Mouse (Mus musculus): Measurements from ENCODE around the gene Gbx2. TPM values are rescaled to one million over a fixed set of nuclear protein-coding genes. Genes with fewer than 3 reads are reported as not detected.

The Gbx2 gene
- 29.7 and 39.2 TPM in 2 replicates for polyA plus RNA-seq (2016; fragmentation: Nextera tagmentation; extraction: Ambion mirVana)

GRCm38 (mm10) chr1:89931120-89931519, at the start of gene Gbx2:
Gbx2 (minus strand) TSS chr1:89931179.
- WGBS = 1% methylated on average over 33 of the region's 33 CpGs
- Histone ChIP-seq H3K27me3 (peaks cover 96% of the 10 kb centered on the region), H3K9me3 (no peaks in the 10 kb centered on the region), H3K36me3 (no peaks in the 10 kb centered on the region), H3K4me1 (peaks cover 74% of the 10 kb centered on the region), H3K4me3 (peak within 1 kb of the TSS; percentile 43), H3K9ac (replicated peaks) (peak within 1 kb of the TSS; percentile 37; the same call in 1 of the 2 replicates), H3K4me2 (replicated peaks) (peak within 1 kb of the TSS; percentile 63), H3K27ac (replicated peaks) (peak within 1 kb of the TSS; percentile 39)
- peak; percentile 73 for ATAC-seq (ENCODE audit: low FRiP score, low read depth)

GRCm38 (mm10) chr1:89977261-89977660, 46.3 kb upstream of the Gbx2 start:
- ATAC-seq (ENCODE audit: low FRiP score, low read depth) = no peak
- H3K4me2 ChIP-seq (replicated peaks) = no peak overlapping the region
- WGBS = 91% methylated on average over 8 of the region's 8 CpGs

GRCm38 (mm10) chr1:89976411-89976810, 45.4 kb upstream of the Gbx2 start:
- ATAC-seq (ENCODE audit: low FRiP score, low read depth) = no peak
- Histone ChIP-seq H3K27ac (replicated peaks) (no peak overlapping the region), H3K36me3 (no peaks in the 10 kb centered on the region), H3K4me2 (replicated peaks) (no peak overlapping the region), H3K4me1 (no peaks in the 10 kb centered on the region), H3K27me3 (peaks cover 11% of the 10 kb centered on the region; the same call in 1 of the 2 replicates), H3K9ac (replicated peaks) (no peak overlapping the region), H3K9me3 (no peaks in the 10 kb centered on the region), H3K4me3 (no peak overlapping the region)
- 81% methylated on average over 8 of the region's 8 CpGs for WGBS

More at GRCm38 (mm10) chr1:89977261-89977660, 46.3 kb upstream of the Gbx2 start:
- H3K4me1 ChIP-seq = no peaks in the 10 kb centered on the region
- H3K9ac ChIP-seq (replicated peaks) = no peak overlapping the region
- H3K9me3 ChIP-seq = no peaks in the 10 kb centered on the region
- no peak overlapping the region for H3K4me3 ChIP-seq
- H3K36me3 ChIP-seq = no peaks in the 10 kb centered on the region
- H3K27ac ChIP-seq (replicated peaks) = no peak overlapping the region
- 0 out of 2 replicates have a peak, but pooled peaks cover 3% of the 10 kb centered on the region for H3K27me3 ChIP-seq

- Histone ChIP-seq H3K4me1 (no peaks in the 10 kb centered on the region), H3K27me3 (peaks cover 30% of the 10 kb centered on the region), H3K27ac (replicated peaks) (no peak overlapping the region), H3K9me3 (no peaks in the 10 kb centered on the region), H3K36me3 (no peaks in the 10 kb centered on the region), H3K9ac (replicated peaks) (no peak overlapping the region), H3K4me3 (no peak overlapping the region), H3K4me2 (replicated peaks) (no peak overlapping the region)
- ATAC-seq (ENCODE audit: low FRiP score, low read depth) = no peak
- WGBS = 79% methylated on average over 8 of the region's 8 CpGs
Observed at GRCm38 (mm10) chr1:89974541-89974940, 43.6 kb upstream of the Gbx2 start.

GRCm38 (mm10) chr1:89971848-89972247, 40.9 kb upstream of the Gbx2 start:
- Histone ChIP-seq H3K4me3 (no peak overlapping the region), H3K9ac (replicated peaks) (no peak overlapping the region), H3K27ac (replicated peaks) (no peak overlapping the region), H3K27me3 (peaks cover 56% of the 10 kb centered on the region), H3K9me3 (no peaks in the 10 kb centered on the region), H3K4me1 (peaks cover 8% of the 10 kb centered on the region), H3K4me2 (replicated peaks) (no peak overlapping the region), H3K36me3 (no peaks in the 10 kb centered on the region)
- ATAC-seq (ENCODE audit: low FRiP score, low read depth) = no peak
- WGBS = 67% methylated on average over 8 of the region's 8 CpGs

GRCm38 (mm10) chr1:89969714-89970110, 38.7 kb upstream of the Gbx2 start:
- Histone ChIP-seq H3K36me3 (no peaks in the 10 kb centered on the region), H3K4me3 (no peak overlapping the region), H3K9me3 (no peaks in the 10 kb centered on the region), H3K9ac (replicated peaks) (no peak overlapping the region), H3K27ac (replicated peaks) (no peak overlapping the region), H3K4me2 (replicated peaks) (no peak overlapping the region), H3K4me1 (peaks cover 8% of the 10 kb centered on the region), H3K27me3 (peaks cover 75% of the 10 kb centered on the region)
- WGBS = 89% methylated on average over 4 of the region's 4 CpGs
- no peak for ATAC-seq (ENCODE audit: low FRiP score, low read depth)

GRCm38 (mm10) chr1:89969072-89969713, 38.2 kb upstream of the Gbx2 start:
- ATAC-seq (ENCODE audit: low FRiP score, low read depth) = no peak
- peak overlapping the region; percentile 71 for H3K4me3 ChIP-seq
- H3K9me3 ChIP-seq = no peaks in the 10 kb centered on the region
- H3K27ac ChIP-seq (replicated peaks) = no peak overlapping the region
- no peaks in the 10 kb centered on the region for H3K36me3 ChIP-seq
- H3K27me3 ChIP-seq = peaks cover 80% of the 10 kb centered on the region
- peaks cover 8% of the 10 kb centered on the region for H3K4me1 ChIP-seq
- no peak overlapping the region for H3K9ac ChIP-seq (replicated peaks)
- 50% methylated on average over 10 of the region's 10 CpGs for WGBS
- peak overlapping the region; percentile 97; the same call in 1 of the 2 replicates for H3K4me2 ChIP-seq (replicated peaks)

GRCm38 (mm10) chr1:89968111-89968851, 37.3 kb upstream of the Gbx2 start:
- Histone ChIP-seq H3K27ac (replicated peaks) (no peak overlapping the region), H3K36me3 (no peaks in the 10 kb centered on the region), H3K27me3 (peaks cover 89% of the 10 kb centered on the region), H3K9ac (replicated peaks) (peak overlapping the region; percentile 68), H3K4me3 (peak overlapping the region; percentile 71), H3K4me1 (peaks cover 8% of the 10 kb centered on the region), H3K9me3 (no peaks in the 10 kb centered on the region), H3K4me2 (replicated peaks) (peak overlapping the region; percentile 97)
- ATAC-seq (ENCODE audit: low FRiP score, low read depth) = 0 out of 2 replicates have a peak, but pooled peaks have one; percentile 23
- WGBS = under 1% methylated on average over 93 of the region's 95 CpGs

- Histone ChIP-seq H3K9ac (replicated peaks) (no peak overlapping the region), H3K27me3 (peaks cover 96% of the 10 kb centered on the region), H3K4me1 (peaks cover 13% of the 10 kb centered on the region), H3K9me3 (no peaks in the 10 kb centered on the region), H3K4me2 (replicated peaks) (peak overlapping the region; percentile 97), H3K4me3 (peak overlapping the region; percentile 71), H3K27ac (replicated peaks) (no peak overlapping the region), H3K36me3 (no peaks in the 10 kb centered on the region)
- whole genome bisulfite sequencing = 10% methylated on average over 9 of the region's 9 CpGs
- ATAC-seq (ENCODE audit: low FRiP score, low read depth) = no peak
Observed at GRCm38 (mm10) chr1:89967585-89967984, 36.6 kb upstream of the Gbx2 start.

- WGBS = 43% methylated on average over 12 of the region's 12 CpGs
Observed at GRCm38 (mm10) chr1:89964426-89964825, 33.4 kb upstream of the Gbx2 start.

GRCm38 (mm10) chr1:89963296-89963695, 32.3 kb upstream of the Gbx2 start:
- peaks cover 23% of the 10 kb centered on the region for H3K4me1 ChIP-seq
- H3K9me3 ChIP-seq = no peaks in the 10 kb centered on the region
- H3K36me3 ChIP-seq = no peaks in the 10 kb centered on the region
- no peak overlapping the region for H3K4me2 ChIP-seq (replicated peaks)
- H3K9ac ChIP-seq (replicated peaks) = no peak overlapping the region
- H3K27me3 ChIP-seq = peaks cover 89% of the 10 kb centered on the region
- 89% methylated on average over 2 of the region's 2 CpGs for WGBS
- H3K27ac ChIP-seq (replicated peaks) = no peak overlapping the region
- no peak overlapping the region for H3K4me3 ChIP-seq
- ATAC-seq (ENCODE audit: low FRiP score, low read depth) = no peak

More at GRCm38 (mm10) chr1:89964426-89964825, 33.4 kb upstream of the Gbx2 start:
- Histone ChIP-seq H3K27me3 (peaks cover 93% of the 10 kb centered on the region), H3K36me3 (no peaks in the 10 kb centered on the region), H3K4me3 (no peak overlapping the region), H3K27ac (replicated peaks) (no peak overlapping the region), H3K9me3 (no peaks in the 10 kb centered on the region), H3K4me2 (replicated peaks) (no peak overlapping the region), H3K4me1 (peaks cover 25% of the 10 kb centered on the region), H3K9ac (replicated peaks) (no peak overlapping the region)
- ATAC-seq (ENCODE audit: low FRiP score, low read depth) = 0 out of 2 replicates have a peak, but pooled peaks have one; percentile 35

- no peak overlapping the region for H3K4me3 ChIP-seq
- 9% methylated on average over 13 of the region's 13 CpGs for WGBS
Observed at GRCm38 (mm10) chr1:89962092-89962491, 31.1 kb upstream of the Gbx2 start.

More at GRCm38 (mm10) chr1:89962092-89962491, 31.1 kb upstream of the Gbx2 start:
- no peak for ATAC-seq (ENCODE audit: low FRiP score, low read depth)
- no peak overlapping the region; the same call in 1 of the 2 replicates for H3K9ac ChIP-seq (replicated peaks)
- H3K9me3 ChIP-seq = no peaks in the 10 kb centered on the region
- H3K36me3 ChIP-seq = no peaks in the 10 kb centered on the region
- H3K27me3 ChIP-seq = peaks cover 81% of the 10 kb centered on the region
- no peak overlapping the region for H3K27ac ChIP-seq (replicated peaks)
- peak overlapping the region; percentile 10; the same call in 1 of the 2 replicates for H3K4me2 ChIP-seq (replicated peaks)
- peaks cover 17% of the 10 kb centered on the region for H3K4me1 ChIP-seq
